Mouse (Mus musculus): Measurements from ENCODE around the gene Rilpl1.

The Rilpl1 gene

DNA sequence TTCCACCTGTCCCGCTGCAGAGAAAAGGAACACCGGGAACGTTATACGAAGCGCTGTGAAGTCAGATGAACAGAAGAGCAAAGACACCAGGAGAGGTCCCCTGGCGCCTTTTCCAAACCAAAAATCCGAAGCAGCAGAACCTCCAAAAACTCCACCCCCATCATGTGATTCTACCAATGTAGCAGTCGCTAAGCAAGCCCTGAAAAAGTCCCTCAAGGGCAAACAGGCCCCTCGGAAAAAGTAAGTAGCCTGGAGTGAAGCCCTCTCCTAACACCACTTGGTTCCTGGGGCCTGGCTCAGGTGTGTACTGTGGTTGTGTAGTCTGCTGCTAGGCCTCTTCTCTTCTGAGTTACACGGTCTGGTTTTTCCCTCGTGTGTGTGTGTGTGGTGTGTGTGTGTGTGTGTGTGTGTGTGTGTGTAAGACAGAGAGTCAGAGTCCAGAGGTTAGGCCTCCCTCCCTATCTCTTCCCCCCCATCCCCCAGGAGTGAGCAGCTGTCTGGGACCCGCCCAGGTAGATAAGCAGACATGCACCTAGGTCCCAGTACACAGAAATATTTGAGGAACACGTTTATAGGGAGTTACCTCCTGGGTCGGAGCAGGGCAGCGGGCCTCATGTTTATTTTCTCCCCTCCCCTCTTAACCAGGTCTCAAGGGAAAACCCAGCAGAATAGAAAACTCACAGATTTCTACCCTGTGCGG, 80.4 kb downstream of the Rilpl1 start:
- peak in 1 of 2 experiments; percentile 53 for DNase-seq

DNA sequence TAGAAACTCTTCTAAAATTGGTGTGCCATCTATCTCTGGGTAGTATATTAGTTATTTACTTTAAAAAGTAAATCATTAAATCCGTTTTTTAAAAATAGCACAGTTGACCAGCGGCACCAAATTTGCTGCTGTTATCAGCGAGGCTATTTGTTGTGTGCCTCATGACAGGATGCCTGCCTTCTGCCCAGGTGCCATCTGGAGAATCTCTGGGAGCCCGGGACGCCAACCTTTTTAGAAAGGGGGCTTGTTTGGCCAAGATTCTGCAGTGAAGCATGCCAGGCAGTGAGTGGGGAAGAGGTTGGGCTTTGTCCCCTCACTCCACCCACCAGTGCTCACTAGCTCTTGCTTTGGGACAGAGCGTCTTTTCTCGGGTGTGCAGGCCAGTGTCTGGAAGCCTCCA, 81.1 kb downstream of the Rilpl1 start:
- DNase-seq = peak; percentile 31 to 35

DNA sequence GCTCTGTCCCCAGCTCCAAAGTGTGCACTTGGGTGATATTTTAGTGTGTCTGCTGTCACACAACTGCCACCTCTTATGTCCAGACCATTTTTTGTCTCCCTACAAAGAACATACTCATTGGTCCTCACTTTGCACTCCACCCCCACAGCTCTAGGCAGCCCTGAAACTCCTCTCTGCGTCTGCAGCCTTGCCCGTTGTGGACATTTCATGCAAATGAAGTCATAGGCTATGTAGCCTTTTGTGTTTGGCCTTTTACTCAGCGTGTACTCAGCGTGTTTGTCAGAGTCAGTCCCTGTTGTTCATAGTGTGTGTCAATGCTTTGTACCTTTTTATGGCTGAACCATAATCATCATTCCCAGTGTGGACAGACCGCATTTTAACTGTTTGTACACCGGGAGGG, 81.7 kb downstream of the Rilpl1 start:
- no peak for DNase-seq

DNA sequence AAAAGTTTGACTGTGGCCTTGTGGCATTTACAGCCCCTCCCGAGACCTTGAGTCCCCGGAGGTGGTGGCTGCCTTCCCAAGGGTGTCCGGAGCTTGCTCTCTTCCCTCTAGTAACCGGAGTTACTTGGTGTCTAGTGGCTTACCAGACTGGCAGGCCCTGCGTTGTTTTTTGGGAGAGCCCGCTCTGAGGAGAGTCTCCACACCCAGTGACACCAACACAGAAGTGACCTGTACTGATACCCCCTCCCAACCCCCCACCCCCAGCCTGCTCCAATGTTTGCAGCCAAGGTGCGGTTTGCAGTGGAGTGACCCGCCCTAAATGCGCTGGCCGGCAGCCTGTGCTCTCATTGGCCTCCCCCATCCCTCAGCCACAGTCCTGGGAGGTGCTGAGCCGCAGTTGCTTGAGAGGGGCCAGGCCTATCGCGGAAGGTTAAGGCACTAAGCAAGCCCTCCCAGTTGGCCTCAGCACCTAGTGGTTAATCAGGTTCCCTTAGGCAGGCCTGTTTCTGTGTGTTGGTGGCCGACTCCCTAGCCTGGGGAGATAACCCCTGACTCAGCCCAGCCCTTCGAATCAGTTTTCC, 84.8 kb downstream of the Rilpl1 start:
- DNase-seq = peak; percentile 77 to 79

DNA sequence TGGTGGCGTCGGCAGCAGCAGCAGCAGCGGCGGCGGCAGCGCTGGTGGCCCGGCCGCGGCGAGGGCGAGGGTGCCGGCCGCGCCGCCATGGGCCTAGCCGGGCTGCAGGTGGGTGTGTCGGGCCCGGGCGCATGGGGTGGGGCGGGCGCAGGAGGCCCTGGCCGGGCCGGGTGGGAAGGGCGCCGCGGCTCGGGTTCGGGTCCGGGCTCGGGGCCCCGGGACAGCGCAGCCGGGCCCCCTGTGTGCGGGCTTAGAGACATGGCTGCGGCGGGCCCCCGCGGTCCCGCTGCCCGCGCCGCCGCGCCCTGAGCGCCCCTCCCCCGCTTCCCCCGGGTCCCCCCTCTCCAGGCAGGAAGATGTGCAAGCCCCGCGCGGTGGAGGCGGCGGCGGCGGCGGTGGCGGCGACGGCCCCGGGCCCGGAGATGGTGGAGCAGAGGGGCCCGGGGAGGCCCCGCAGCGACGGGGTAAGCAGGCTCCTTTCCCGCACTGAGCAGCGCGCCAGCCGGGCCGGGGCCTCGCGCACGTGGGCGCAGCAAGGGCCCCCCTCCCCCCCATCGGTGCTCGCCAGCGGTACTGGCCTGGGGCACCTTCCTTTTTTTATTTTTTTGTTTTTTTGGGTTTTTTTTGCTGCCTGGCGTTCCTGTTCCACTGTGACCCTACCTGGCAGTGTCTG, 85.4 kb downstream of the Rilpl1 start:
- peak; percentile 40 to 75 for DNase-seq

DNA sequence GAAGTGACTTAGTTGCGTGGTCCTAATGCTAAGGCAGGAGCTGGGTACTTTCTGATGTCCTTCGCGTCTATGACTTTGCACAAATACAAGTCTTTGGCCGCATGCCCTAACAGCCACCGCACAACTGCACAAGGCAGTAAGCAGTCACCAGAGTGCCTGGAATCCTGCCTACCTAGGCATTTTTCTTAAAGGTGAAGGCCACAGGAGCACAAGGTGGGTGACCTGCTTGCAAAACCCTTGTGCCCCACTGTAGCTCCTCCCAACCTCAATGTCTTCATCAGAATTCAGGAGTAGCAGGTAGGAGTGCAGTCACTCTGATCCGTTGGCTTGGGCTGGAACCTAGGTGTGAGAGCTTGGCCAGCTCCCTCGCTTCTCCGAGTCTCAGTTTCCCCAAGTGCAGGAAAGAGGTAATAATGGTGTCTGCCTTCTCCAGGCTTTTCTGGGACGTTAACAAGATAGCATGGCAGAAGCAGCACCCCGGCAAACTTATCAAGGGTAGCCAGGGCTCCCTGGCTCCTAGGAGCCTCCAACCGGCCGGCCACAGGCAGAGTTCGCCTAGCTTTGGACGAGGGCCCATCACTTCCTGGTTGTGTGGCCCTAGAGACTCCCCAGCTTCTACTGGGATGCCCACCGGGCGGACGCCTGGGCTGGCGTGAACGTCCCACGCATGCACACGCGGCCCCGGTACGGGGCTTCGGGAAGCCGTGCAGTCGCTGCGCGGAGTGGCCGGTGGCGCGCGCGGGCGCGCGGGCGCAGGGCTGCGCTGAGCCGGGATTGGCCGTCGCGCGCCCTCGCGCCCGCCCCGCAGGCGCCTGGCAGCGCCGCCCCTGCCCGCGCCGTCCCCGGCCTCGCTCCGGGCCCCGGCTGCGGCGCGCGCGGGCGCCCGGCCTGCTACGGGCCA, 86.3 kb downstream of the Rilpl1 start:
- DNase-seq = peak; percentile 86 to 89

DNA sequence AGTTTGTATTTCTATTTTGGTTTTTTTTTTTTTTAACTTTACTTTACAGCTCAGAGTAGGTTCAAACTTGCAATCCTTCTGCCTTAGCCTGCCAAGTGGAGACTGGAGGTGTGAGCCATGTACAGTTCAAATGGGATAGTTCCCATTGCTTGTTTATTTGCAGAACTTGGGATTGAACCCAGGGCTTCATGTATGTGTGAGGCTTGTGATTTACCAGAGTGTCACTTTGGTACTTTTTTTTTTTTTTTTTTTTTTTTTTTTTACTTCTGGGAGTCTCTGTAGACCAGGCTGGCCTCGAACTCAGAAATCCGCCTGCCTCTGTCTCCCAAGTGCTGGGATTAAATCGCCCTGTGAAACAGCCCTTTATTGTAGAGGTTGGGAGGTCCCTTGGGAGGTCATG, 87.0 kb downstream of the Rilpl1 start:
- DNase-seq = no peak

Measured in kidney, postnatal 36 days (tissue).